Mouse (Mus musculus) CH12.LX (cell line): Measurements from ENCODE around the gene Clcn7.

ENCODE experiments used
- CHD2 ChIP-seq: IDR thresholded peaks from 2 replicates; pipeline ENCODE4 v1.6.1; 2011; ENCODE audit warnings: low read length, improper control_type of control experiment
- CTCF ChIP-seq, 2 experiments: IDR thresholded peaks in 1 of 2; conservative IDR thresholded peaks in 1 of 2; 2 replicates each; pipeline ENCODE4 v1.5.1; 2011 to 2012; ENCODE audit warnings: low read depth in 2 of 2, low read length in 2 of 2, improper control_type of control experiment in 1 of 2, inconsistent platforms in 1 of 2, mild to moderate bottlenecking in 1 of 2, moderate library complexity in 1 of 2
- E2F4 ChIP-seq: IDR thresholded peaks from 2 replicates; pipeline ENCODE4 v1.6.1; 2011; ENCODE audit warnings: low read depth, low read length, improper control_type of control experiment; ENCODE audit not compliant: insufficient replicate concordance
- EP300 ChIP-seq: IDR thresholded peaks from 2 replicates; pipeline ENCODE4 v1.6.1; 2011; ENCODE audit warnings: low read length, improper control_type of control experiment
- IRF4 ChIP-seq: IDR thresholded peaks from 2 replicates; pipeline ENCODE4 v1.6.1; 2014; ENCODE audit warnings: low read depth, mild to moderate bottlenecking, inconsistent platforms, low read length, improper control_type of control experiment
- KAT2A ChIP-seq: IDR thresholded peaks from 2 replicates; pipeline ENCODE4 v1.6.1; 2012; ENCODE audit warnings: low read length, improper control_type of control experiment, inconsistent platforms; ENCODE audit not compliant: insufficient replicate concordance
- MAX ChIP-seq: IDR thresholded peaks from 2 replicates; pipeline ENCODE4 v1.6.1; 2011; ENCODE audit warnings: low read length, improper control_type of control experiment
- MXI1 ChIP-seq: IDR thresholded peaks from 2 replicates; pipeline ENCODE4 v1.6.1; 2011; ENCODE audit warnings: mild to moderate bottlenecking, low read depth, low read length, improper control_type of control experiment
- NELFE ChIP-seq: IDR thresholded peaks from 2 replicates; pipeline ENCODE4 v1.6.1; 2011; ENCODE audit warnings: low read depth, low read length, improper control_type of control experiment
- PAX5 ChIP-seq: IDR thresholded peaks from 2 replicates; pipeline ENCODE4 v1.6.1; 2012; ENCODE audit warnings: low read length, inconsistent platforms, mixed read lengths
- POLR2A ChIP-seq: IDR thresholded peaks from 2 replicates; pipeline ENCODE4 v1.6.1; 2011; ENCODE audit warnings: low read depth, mild to moderate bottlenecking, improper control_type of control experiment, low read length
- POLR2AphosphoS2 ChIP-seq: IDR thresholded peaks from 2 replicates; pipeline ENCODE4 v1.6.1; 2011; ENCODE audit warnings: low read depth, low read length, improper control_type of control experiment
- TBP ChIP-seq: conservative IDR thresholded peaks from 2 replicates; pipeline ENCODE4 v1.6.1; 2011; ENCODE audit warnings: low read depth, low read length, improper control_type of control experiment
- TCF12 ChIP-seq: IDR thresholded peaks from 2 replicates; pipeline ENCODE4 v1.6.1; 2014; ENCODE audit warnings: low read depth, mild to moderate bottlenecking, inconsistent platforms, low read length, improper control_type of control experiment

GRCm38 (mm10) chr17:25189091-25189490, 55.9 kb downstream of the Clcn7 start:
- TF ChIP-seq CHD2 (no peak), EP300 (no peak), CTCF (conservative IDR thresholded peaks at IDR 0.05 in 1 of 2, IDR thresholded peaks at IDR 0.05 in 1 of 2; ENCODE audit: low read depth in 2 of 2, low read length in 2 of 2) (no peak), POLR2A (no peak), MAX (no peak), PAX5 (no peak), KAT2A (no peak), E2F4 (no peak), MXI1 (no peak), TBP (no peak), NELFE (no peak), IRF4 (no peak), POLR2AphosphoS2 (no peak), TCF12 (no peak)
